Mouse (Mus musculus) C2C12 (cell line): ENCODE measurements around the gene Cyb5d1. TPM values are rescaled to one million over a fixed set of nuclear protein-coding genes. Genes with fewer than 3 reads are reported as not detected.

Experiments
- H3K27me3 ChIP-seq: one replicate; pipeline ENCODE4 v1.6.1; 2011; ENCODE audit not compliant: control insufficient read depth, insufficient read depth, insufficient read length
- H3K36me3 ChIP-seq: one replicate; pipeline ENCODE4 v1.6.1; 2011; ENCODE audit not compliant: control insufficient read depth, insufficient read depth
- H3K4me3 ChIP-seq: one replicate; pipeline ENCODE4 v1.5.1; 2011; ENCODE audit warnings: mild to moderate bottlenecking, control low read depth; ENCODE audit not compliant: poor library complexity, insufficient read depth, severe bottlenecking
- H3K79me2 ChIP-seq: one replicate; pipeline ENCODE4 v1.6.1; 2011; ENCODE audit not compliant: control insufficient read depth, insufficient read depth
- H3K79me3 ChIP-seq: one replicate; pipeline ENCODE4 v1.6.1; 2011; ENCODE audit warnings: low read depth, control low read depth
- H3ac ChIP-seq: one replicate; pipeline ENCODE3; 2011; ENCODE audit warnings: low read depth; ENCODE audit not compliant: control insufficient read depth, insufficient read length
- CEBPB ChIP-seq: IDR thresholded peaks from one replicate; pipeline ENCODE4 v1.6.1; 2011; ENCODE audit warnings: low read depth, mild to moderate bottlenecking, control low read depth, moderate library complexity
- CTCF ChIP-seq: IDR thresholded peaks from one replicate; pipeline ENCODE4 v1.5.1; 2011; ENCODE audit not compliant: control insufficient read depth, insufficient read depth, insufficient read length
- FOSL1 ChIP-seq: IDR thresholded peaks from one replicate; pipeline ENCODE4 v1.8.0; 2011; ENCODE audit warnings: mild to moderate bottlenecking, low read length; ENCODE audit not compliant: poor library complexity, insufficient read depth, severe bottlenecking
- MAX ChIP-seq: IDR thresholded peaks from one replicate; pipeline ENCODE4 v1.6.1; 2011; ENCODE audit warnings: mild to moderate bottlenecking, control low read depth
- MYOD1 ChIP-seq: IDR thresholded peaks from one replicate; pipeline ENCODE4 v1.6.1; 2011; ENCODE audit warnings: low read depth; ENCODE audit not compliant: control insufficient read depth, insufficient read length
- MYOG ChIP-seq: IDR thresholded peaks from one replicate; pipeline ENCODE4 v1.6.1; 2011; ENCODE audit not compliant: control insufficient read depth, insufficient read length; ENCODE audit errors: extremely low read depth
- USF1 ChIP-seq: IDR thresholded peaks from one replicate; pipeline ENCODE4 v1.6.1; 2011; ENCODE audit warnings: low read depth, mild to moderate bottlenecking, control low read depth, moderate library complexity
- polyA plus RNA-seq: library from polyadenylated mRNA; unstranded; fragments of >200 nt; fragmentation: generic; extraction: Trizol; gene quantifications from one replicate; pipeline ENCODE4 v1.2.1, GENCODE M21; 2012; ENCODE audit warnings: missing spikeins

Gene Cyb5d1
- polyA plus RNA-seq, 1 experiment: 22.8 TPM

GRCm38 (mm10) chr11:69421131-69421977 lies 25.9 kb upstream of the Cyb5d1 start:
- H3K27me3 ChIP-seq: peaks cover 10% of the 10 kb centered on the region
- H3K4me3 ChIP-seq: no peak overlapping the region
- H3ac ChIP-seq: no peak overlapping the region
- no peaks in the 10 kb centered on the region for H3K79me3 ChIP-seq
- peaks cover 3% of the 10 kb centered on the region for H3K79me2 ChIP-seq
- TF ChIP-seq CTCF (no peak), MYOG (no peak), USF1 (no peak), FOSL1 (no peak), CEBPB (no peak), MAX (no peak), MYOD1 (no peak)
- no peaks in the 10 kb centered on the region for H3K36me3 ChIP-seq

- H3K27me3 ChIP-seq: peaks cover 9% of the 10 kb centered on the region
- H3ac ChIP-seq: no peak overlapping the region
- H3K79me3 ChIP-seq: peaks cover under 1% of the 10 kb centered on the region
- TF ChIP-seq MAX: no peak
- TF ChIP-seq USF1: no peak
- H3K4me3 ChIP-seq: no peak overlapping the region
- H3K36me3 ChIP-seq: no peaks in the 10 kb centered on the region
- H3K79me2 ChIP-seq: peaks cover 10% of the 10 kb centered on the region
Measured at GRCm38 (mm10) chr11:69420554-69421000, 25.1 kb upstream of the Cyb5d1 start.

DNA sequence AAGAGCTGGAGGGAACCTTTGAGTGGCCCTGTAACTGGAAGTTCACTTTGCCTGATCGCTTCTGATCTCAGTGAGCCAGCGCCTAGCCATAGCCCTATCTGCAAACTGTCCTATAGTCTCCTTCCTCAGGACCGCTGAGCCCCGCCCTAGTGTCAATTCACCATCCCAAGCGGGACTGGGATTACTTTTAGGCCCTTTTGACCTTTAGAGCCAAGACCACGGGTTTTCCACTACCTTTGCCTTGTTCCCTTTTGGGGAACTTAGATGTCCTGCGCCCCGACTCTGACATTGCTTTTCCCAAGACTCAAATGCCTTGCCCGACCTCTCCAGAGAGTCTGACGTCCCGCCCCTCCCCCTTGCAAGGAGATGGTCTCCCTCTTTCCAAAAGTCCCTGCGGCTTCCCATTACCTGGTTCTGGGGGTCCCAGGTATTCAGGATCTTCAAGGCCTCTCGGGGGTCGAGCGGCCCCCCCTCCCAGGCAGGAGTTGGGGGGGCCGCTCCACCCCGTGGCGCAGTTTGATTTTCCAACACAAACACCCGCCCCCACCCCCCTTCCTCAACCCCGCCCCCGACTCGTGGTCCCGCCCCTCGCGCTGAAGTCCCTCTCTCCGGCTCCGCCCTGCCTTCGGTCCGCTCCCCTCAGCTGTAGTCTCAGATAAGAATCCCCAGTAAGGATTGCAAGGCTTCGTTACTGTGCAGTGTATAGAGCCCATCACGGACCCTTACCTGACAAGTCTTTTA lies 24.6 kb upstream of the Cyb5d1 start:
- Histone ChIP-seq H3K79me3 (peaks cover 3% of the 10 kb centered on the region), H3K27me3 (peaks cover 6% of the 10 kb centered on the region), H3K36me3 (no peaks in the 10 kb centered on the region), H3ac (peak overlapping the region; percentile 4), H3K79me2 (peaks cover 16% of the 10 kb centered on the region), H3K4me3 (peak overlapping the region; percentile 16)
- TF ChIP-seq USF1 (no peak), FOSL1 (no peak), CTCF (no peak), MAX (no peak), MYOD1 (no peak), MYOG (no peak), CEBPB (no peak)

GRCm38 (mm10) chr11:69419443-69419812 lies 24.0 kb upstream of the Cyb5d1 start:
- H3K79me3 ChIP-seq: peaks cover 4% of the 10 kb centered on the region
- TF ChIP-seq FOSL1 (no peak), CTCF (peak; percentile 32)
- H3ac ChIP-seq: peak overlapping the region; percentile 66
- peaks cover 21% of the 10 kb centered on the region for H3K79me2 ChIP-seq
- peaks cover 6% of the 10 kb centered on the region for H3K27me3 ChIP-seq
- H3K4me3 ChIP-seq: peak overlapping the region; percentile 21
- H3K36me3 ChIP-seq: no peaks in the 10 kb centered on the region

GRCm38 (mm10) chr11:69418481-69419442 lies 23.3 kb upstream of the Cyb5d1 start:
- H3ac ChIP-seq: peak overlapping the region; percentile 74
- peaks cover 10% of the 10 kb centered on the region for H3K79me3 ChIP-seq
- peak overlapping the region; percentile 40 for H3K4me3 ChIP-seq
- peaks cover 3% of the 10 kb centered on the region for H3K27me3 ChIP-seq
- peaks cover 28% of the 10 kb centered on the region for H3K79me2 ChIP-seq
- peaks cover 5% of the 10 kb centered on the region for H3K36me3 ChIP-seq
- TF ChIP-seq MAX (peak; percentile 92), CTCF (no peak), MYOD1 (no peak)
